Mouse (Mus musculus): ENCODE measurements at regions not wholly inside any gene's neighbourhood (a gene's known extent, or its start where the extent isn't known, plus 50 kb on each side); places are given as distances from the start of the nearest gene placed in this dataset.

DNA sequence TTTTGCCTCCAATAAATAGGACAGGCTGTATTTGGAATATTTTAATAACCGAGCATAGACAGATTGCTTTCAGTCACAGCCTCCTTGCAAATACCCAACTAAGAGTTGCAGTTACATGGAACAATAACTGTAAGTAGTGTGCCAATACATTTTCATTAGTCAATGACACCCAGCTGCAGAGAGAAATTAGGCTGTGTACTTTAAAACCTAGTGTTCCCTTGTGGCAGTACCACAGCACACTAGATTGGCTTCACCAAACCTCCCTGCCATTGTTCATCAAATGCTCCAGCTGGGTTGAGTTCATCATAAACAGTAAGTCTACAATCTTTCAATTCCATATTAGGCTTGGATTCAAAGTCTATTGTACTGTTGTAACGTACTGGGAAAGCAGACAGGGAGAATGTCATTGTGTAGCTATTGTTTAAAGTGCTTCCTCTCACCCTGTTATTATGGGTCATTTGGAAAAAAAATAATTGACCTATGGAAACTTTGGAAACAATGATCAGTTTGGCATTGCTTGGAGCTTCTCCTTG, 425.1 kb downstream of the Phex start:
- no peak overlapping the region for H3K4me2 ChIP-seq (ENCODE audit: low read length)
- 50% methylated on average over 2 of the region's 2 CpGs for WGBS
- ATAC-seq, result peak; percentile 57
- H3K4me1 ChIP-seq (replicated peaks; ENCODE audit: control insufficient read depth, insufficient read depth, low read length), result no peaks in the 10 kb centered on the region
- no peaks in the 10 kb centered on the region; the same call in 1 of the 2 replicates for H3K9me3 ChIP-seq (ENCODE audit: control insufficient read depth, low read length)
- no peak overlapping the region for H3K27ac ChIP-seq (ENCODE audit: low read length)
- H3K27me3 ChIP-seq (replicated peaks; ENCODE audit: control insufficient read depth, insufficient read depth, low read length), result no peaks in the 10 kb centered on the region
- H3K4me3 ChIP-seq (replicated peaks; ENCODE audit: low read length), result no peak overlapping the region
- H3K9ac ChIP-seq (replicated peaks; ENCODE audit: low read depth, low read length), result no peak overlapping the region
- no peaks in the 10 kb centered on the region for H3K36me3 ChIP-seq (ENCODE audit: control insufficient read depth, insufficient read depth)

GRCm38 (mm10) chrX:156947093-156947492, 468.0 kb downstream of the Phex start:
- Histone ChIP-seq H3K27ac (ENCODE audit: low read length) (no peak overlapping the region), H3K9me3 (ENCODE audit: control insufficient read depth, low read length) (no peaks in the 10 kb centered on the region), H3K9ac (replicated peaks; ENCODE audit: low read depth, low read length) (no peak overlapping the region), H3K4me3 (replicated peaks; ENCODE audit: low read length) (no peak overlapping the region), H3K36me3 (ENCODE audit: control insufficient read depth, insufficient read depth) (no peaks in the 10 kb centered on the region), H3K4me1 (replicated peaks; ENCODE audit: control insufficient read depth, insufficient read depth, low read length) (no peaks in the 10 kb centered on the region), H3K4me2 (ENCODE audit: low read length) (no peak overlapping the region), H3K27me3 (replicated peaks; ENCODE audit: control insufficient read depth, insufficient read depth, low read length) (no peaks in the 10 kb centered on the region)
- WGBS, result 96% methylated on average over 1 of the region's 1 CpGs
- no peak for ATAC-seq

DNA sequence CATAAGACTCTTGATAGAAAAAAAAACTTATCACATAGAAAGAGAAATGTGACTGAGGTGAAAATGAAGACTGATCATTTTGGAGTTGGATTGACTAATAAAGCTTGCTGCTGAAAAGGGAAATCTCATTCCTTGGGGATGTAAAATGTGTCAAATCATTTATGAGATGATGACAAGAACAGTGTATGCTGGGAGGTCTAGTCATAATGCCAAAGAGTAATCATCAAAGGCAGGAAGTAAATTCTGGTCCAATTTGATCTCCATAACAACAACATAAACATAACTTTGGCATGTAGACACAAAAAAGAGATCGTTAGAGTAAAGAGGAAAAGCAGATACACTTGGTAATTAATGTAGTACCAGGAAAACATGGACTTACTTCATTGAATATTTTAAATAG, 470.9 kb downstream of the Phex start:
- Histone ChIP-seq H3K27me3 (replicated peaks; ENCODE audit: control insufficient read depth, insufficient read depth, low read length) (no peaks in the 10 kb centered on the region), H3K4me2 (ENCODE audit: low read length) (no peak overlapping the region), H3K4me3 (replicated peaks; ENCODE audit: low read length) (no peak overlapping the region), H3K9me3 (ENCODE audit: control insufficient read depth, low read length) (no peaks in the 10 kb centered on the region), H3K9ac (replicated peaks; ENCODE audit: low read depth, low read length) (no peak overlapping the region), H3K36me3 (ENCODE audit: control insufficient read depth, insufficient read depth) (no peaks in the 10 kb centered on the region), H3K27ac (ENCODE audit: low read length) (no peak overlapping the region), H3K4me1 (replicated peaks; ENCODE audit: control insufficient read depth, insufficient read depth, low read length) (no peaks in the 10 kb centered on the region)
- WGBS, result 67% methylated on average over 1 of the region's 1 CpGs
- no peak for ATAC-seq

- H3K4me1 ChIP-seq (replicated peaks; ENCODE audit: control insufficient read depth, insufficient read depth, low read length), result no peaks in the 10 kb centered on the region
- 89% methylated on average over 1 of the region's 1 CpGs for WGBS
- H3K36me3 ChIP-seq (ENCODE audit: control insufficient read depth, insufficient read depth), result no peaks in the 10 kb centered on the region
- no peak overlapping the region for H3K4me2 ChIP-seq (ENCODE audit: low read length)
- ATAC-seq, result no peak
- H3K27me3 ChIP-seq (replicated peaks; ENCODE audit: control insufficient read depth, insufficient read depth, low read length), result no peaks in the 10 kb centered on the region
- H3K4me3 ChIP-seq (replicated peaks; ENCODE audit: low read length), result no peak overlapping the region
- no peak overlapping the region for H3K27ac ChIP-seq (ENCODE audit: low read length)
- H3K9me3 ChIP-seq (ENCODE audit: control insufficient read depth, low read length), result no peaks in the 10 kb centered on the region
- no peak overlapping the region for H3K9ac ChIP-seq (replicated peaks; ENCODE audit: low read depth, low read length)
Measured at GRCm38 (mm10) chrX:156913363-156913762, 501.7 kb downstream of the Phex start.

All from forebrain, embryonic 16.5 days (tissue).